Mouse (Mus musculus) thymus, adult 2 months (tissue): Measurements from ENCODE around the gene Slc22a18.

Source experiments
- CTCF ChIP-seq: fragments of 200-500 bp; IDR thresholded peaks from 2 replicates; pipeline ENCODE4 v1.5.1; 2012; ENCODE audit warnings: mild to moderate bottlenecking, control low read depth, low read length, moderate library complexity, borderline replicate concordance; ENCODE audit not compliant: control insufficient read depth, poor library complexity, insufficient read depth; ENCODE audit errors: extremely low read depth
- POLR2A ChIP-seq: fragments of 200-500 bp; IDR thresholded peaks from 2 replicates; pipeline ENCODE4 v1.6.1; 2012; ENCODE audit warnings: mild to moderate bottlenecking, low read length, control low read depth, moderate library complexity; ENCODE audit not compliant: control insufficient read depth, poor library complexity, insufficient read depth; ENCODE audit errors: extremely low read depth

- TF ChIP-seq POLR2A (no peak), CTCF (no peak)
Measured at GRCm38 (mm10) chr7:143513763-143514415, 40.4 kb downstream of the Slc22a18 start.
